Mouse (Mus musculus) stomach, postnatal 0 days (tissue): ENCODE measurements around the gene Immp2l. TPM values are rescaled to one million over a fixed set of nuclear protein-coding genes. Genes with fewer than 3 reads are reported as not detected.
A peak's percentile ranks its signal among the peaks of the same experiment; 100 is the strongest.

ENCODE experiments used
- ATAC-seq: fragments of 200-750 bp; cut with Nextera tagmentation; 2 replicates; pipeline ENCODE4 v1.8.0; 2017; ENCODE audit not compliant: low FRiP score, low TSS enrichment
- DNase-seq: peaks from one replicate; pipeline ENCODE4 v3.0.0-alpha.2; 2016; ENCODE audit warnings: low spot score
- H3K27ac ChIP-seq: fragments of 300-500 bp; sonication (generic); replicated peaks from 2 replicates; pipeline ENCODE4 v1.5.1; 2014; ENCODE audit warnings: mild to moderate bottlenecking, control low read depth
- H3K27me3 ChIP-seq: fragments of 300-500 bp; sonication (generic); 2 replicates; pipeline ENCODE4 v1.6.1; 2014; ENCODE audit warnings: low read length; ENCODE audit not compliant: control insufficient read depth, insufficient read depth
- H3K36me3 ChIP-seq: fragments of 300-500 bp; sonication (generic); 2 replicates; pipeline ENCODE4 v1.6.1; 2014; ENCODE audit warnings: low read length, mixed read lengths; ENCODE audit not compliant: control insufficient read depth, insufficient read depth
- H3K4me1 ChIP-seq: fragments of 300-500 bp; sonication (generic); replicated peaks from 2 replicates; pipeline ENCODE4 v1.6.1; 2014; ENCODE audit warnings: antibody characterized with exemption; ENCODE audit not compliant: control insufficient read depth, insufficient read depth
- H3K4me2 ChIP-seq: fragments of 300-500 bp; sonication (generic); replicated peaks from 2 replicates; pipeline ENCODE4 v1.6.1; 2014; ENCODE audit warnings: low read depth, mild to moderate bottlenecking, control low read depth, moderate library complexity
- H3K4me3 ChIP-seq: fragments of 300-500 bp; sonication (generic); 2 replicates; pipeline ENCODE4 v1.5.1; 2014; ENCODE audit warnings: low read depth, low read length, control low read depth
- H3K9ac ChIP-seq: fragments of 300-500 bp; sonication (generic); 2 replicates; pipeline ENCODE4 v1.6.1; 2014; ENCODE audit warnings: mild to moderate bottlenecking, low read length, control low read depth, mixed read lengths
- H3K9me3 ChIP-seq: fragments of 300-500 bp; sonication (generic); 2 replicates; pipeline ENCODE4 v1.6.1; 2016; ENCODE audit warnings: low read length; ENCODE audit not compliant: control insufficient read depth
- CTCF ChIP-seq: IDR thresholded peaks from 2 replicates; pipeline ENCODE4 v1.5.1; 2016; ENCODE audit warnings: antibody characterized with exemption, low read depth, mild to moderate bottlenecking, moderate library complexity
- EP300 ChIP-seq: optimal IDR thresholded peaks from 2 replicates; pipeline ENCODE3; 2016; ENCODE audit warnings: antibody characterized with exemption
- WGBS: fragments of 180-500 bp; shearing (Covaris S2); extraction: QIAGEN DNeasy Blood & Tissue Kit; methylation state at CpG from one replicate; pipeline ENCODE4 v1.1.7; 2014; 5-methylcytosine and 5-hydroxymethylcytosine counted together
- polyA plus RNA-seq: library from polyadenylated mRNA; unstranded; fragments of >200 nt; fragmentation: Nextera tagmentation; extraction: Ambion mirVana; gene quantifications from 2 replicates; pipeline ENCODE4 v1.2.1, GENCODE M21; 2015

The Immp2l gene
- polyA plus RNA-seq, 1 experiment from 2014 or later = 15.0 TPM

DNA sequence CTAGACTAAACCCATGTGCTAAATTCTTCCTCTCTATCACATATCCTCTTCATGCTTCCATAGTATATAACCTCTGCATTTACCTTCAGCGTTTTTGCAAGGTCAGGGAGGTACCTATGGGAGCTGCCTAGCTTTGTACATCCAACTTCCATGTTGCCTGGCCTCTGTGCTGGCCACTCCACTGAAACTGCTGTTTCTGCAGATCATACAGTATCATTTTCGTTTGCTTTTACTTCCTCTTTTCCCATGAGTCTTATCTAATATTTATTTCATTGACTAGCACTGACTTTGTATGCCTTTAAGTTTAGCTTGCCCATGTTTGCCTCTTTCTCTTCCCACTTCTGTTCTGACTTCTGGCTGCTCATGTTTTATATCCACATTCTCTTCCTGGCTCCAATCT lies 325.9 kb downstream of the Immp2l start:
- Histone ChIP-seq H3K9ac (no peak overlapping the region), H3K27me3 (no peaks in the 10 kb centered on the region), H3K27ac (no peak overlapping the region), H3K4me1 (no peaks in the 10 kb centered on the region), H3K4me2 (no peak overlapping the region), H3K4me3 (no peak overlapping the region), H3K9me3 (no peaks in the 10 kb centered on the region), H3K36me3 (no peaks in the 10 kb centered on the region)
- no peak for TF ChIP-seq CTCF
- TF ChIP-seq EP300 = no peak
- ATAC-seq (no peak), DNase-seq (no peak)
- WGBS = 57% methylated on average over 2 of the region's 2 CpGs

DNA sequence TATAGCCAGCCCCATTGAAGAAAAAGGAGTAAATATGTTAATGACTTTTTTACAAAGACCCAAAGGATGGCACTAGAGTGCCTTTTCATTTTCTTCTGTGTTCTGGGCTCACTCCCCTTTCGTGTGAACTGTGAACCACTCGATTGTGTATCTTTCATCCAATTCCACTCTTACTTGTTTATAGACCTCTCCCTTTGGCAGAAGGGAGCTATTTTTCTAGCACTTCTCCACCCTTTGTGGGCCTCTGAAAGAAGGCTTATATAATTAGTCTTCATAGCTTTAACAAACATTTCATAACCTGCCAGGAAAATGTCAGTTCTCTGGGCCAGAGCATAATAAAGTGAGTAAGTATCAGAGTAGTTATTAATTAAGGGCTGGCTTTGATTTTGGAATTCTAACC lies 327.4 kb downstream of the Immp2l start:
- WGBS = 23% methylated on average over 2 of the region's 2 CpGs
- H3K4me3 ChIP-seq = no peak overlapping the region

DNA sequence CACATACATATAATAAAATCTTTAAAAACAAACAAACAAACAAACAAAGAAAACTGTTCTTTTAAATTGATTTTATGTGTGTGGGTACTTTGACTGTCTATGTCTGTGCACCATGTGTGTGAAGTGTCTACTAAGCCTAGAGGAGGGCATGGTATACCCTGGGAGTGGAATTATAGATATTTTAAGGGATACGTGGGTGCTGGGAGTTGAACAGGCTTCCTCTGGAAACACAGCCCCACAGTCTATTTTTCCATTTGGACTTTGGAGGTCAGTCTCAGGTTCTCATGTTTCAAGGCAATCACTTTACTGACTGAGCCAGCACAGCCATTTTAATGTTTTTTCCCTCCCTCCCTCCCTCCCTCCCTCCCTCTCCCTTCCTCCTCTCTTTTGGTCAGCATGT lies 331.0 kb downstream of the Immp2l start:
- Histone ChIP-seq H3K36me3 (no peaks in the 10 kb centered on the region), H3K4me3 (no peak overlapping the region), H3K27me3 (no peaks in the 10 kb centered on the region), H3K9me3 (no peaks in the 10 kb centered on the region), H3K4me1 (no peaks in the 10 kb centered on the region), H3K4me2 (no peak overlapping the region), H3K9ac (no peak overlapping the region), H3K27ac (no peak overlapping the region)
- no peak for TF ChIP-seq EP300
- TF ChIP-seq CTCF = no peak
- DNase-seq (no peak), ATAC-seq (no peak)
- WGBS = 92% methylated on average over 1 of the region's 1 CpGs

More for the DNA sequence above, 327.4 kb downstream of the Immp2l start:
- TF ChIP-seq CTCF (no peak), EP300 (no peak)
- H3K4me1 ChIP-seq = no peaks in the 10 kb centered on the region
- no peaks in the 10 kb centered on the region for H3K9me3 ChIP-seq
- no peak overlapping the region for H3K9ac ChIP-seq
- no peak overlapping the region for H3K27ac ChIP-seq
- ATAC-seq = no peak
- H3K36me3 ChIP-seq = no peaks in the 10 kb centered on the region
- no peaks in the 10 kb centered on the region for H3K27me3 ChIP-seq
- DNase-seq = no peak
- no peak overlapping the region for H3K4me2 ChIP-seq

DNA sequence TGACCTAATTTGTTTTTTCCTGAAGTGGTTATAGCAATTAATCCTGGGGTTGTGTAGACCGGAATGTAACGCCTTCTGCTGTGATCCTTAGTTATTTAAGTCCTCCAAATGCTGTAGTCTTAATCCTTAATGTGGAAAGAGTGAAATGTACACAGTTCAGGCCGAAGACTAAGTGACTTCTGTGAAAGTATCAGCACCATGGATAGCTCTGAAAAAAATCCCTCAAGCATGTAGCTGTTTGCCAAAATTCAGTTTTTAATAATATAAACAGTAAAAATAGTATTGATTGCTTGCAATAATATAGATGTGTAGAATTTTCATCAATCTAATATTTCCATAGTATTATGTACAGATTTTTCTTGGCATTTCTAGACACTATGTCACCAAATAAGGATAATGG lies 332.1 kb downstream of the Immp2l start:
- TF ChIP-seq CTCF = no peak
- TF ChIP-seq EP300 = no peak
- H3K4me1 ChIP-seq = no peaks in the 10 kb centered on the region
- H3K4me3 ChIP-seq = no peak overlapping the region
- 34% methylated on average over 3 of the region's 3 CpGs for WGBS
- no peak overlapping the region for H3K4me2 ChIP-seq
- H3K9me3 ChIP-seq = no peaks in the 10 kb centered on the region
- H3K36me3 ChIP-seq = no peaks in the 10 kb centered on the region
- DNase-seq (no peak), ATAC-seq (no peak)
- no peaks in the 10 kb centered on the region for H3K27me3 ChIP-seq
- H3K9ac ChIP-seq = no peak overlapping the region
- H3K27ac ChIP-seq = no peak overlapping the region

DNA sequence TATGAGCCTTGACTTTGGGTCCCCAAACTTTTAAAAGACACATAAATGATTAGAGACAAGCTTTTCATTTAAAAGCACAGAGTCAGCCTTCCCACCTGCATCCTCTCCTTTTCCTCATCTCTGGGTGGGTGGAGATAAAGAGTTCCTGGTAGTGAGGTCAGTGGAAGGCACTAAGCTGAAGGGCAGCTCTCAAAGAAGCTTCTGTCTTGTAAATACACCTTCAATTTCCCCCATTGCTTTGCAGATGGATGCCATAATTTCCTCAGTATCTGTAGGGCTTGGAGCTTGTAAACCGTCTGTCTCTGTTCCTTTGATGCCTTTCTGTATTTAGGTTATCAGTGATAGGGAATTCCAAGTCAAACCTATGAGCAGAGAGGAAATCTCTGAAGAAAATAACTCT lies 362.8 kb downstream of the Immp2l start:
- TF ChIP-seq EP300 = no peak
- no peak for DNase-seq
- 66% methylated on average over 1 of the region's 1 CpGs for WGBS
- no peak overlapping the region for H3K9ac ChIP-seq
- ATAC-seq = no peak
- no peaks in the 10 kb centered on the region for H3K27me3 ChIP-seq
- no peak overlapping the region for H3K4me2 ChIP-seq
- no peaks in the 10 kb centered on the region for H3K9me3 ChIP-seq
- H3K27ac ChIP-seq = no peak overlapping the region
- no peak overlapping the region for H3K4me3 ChIP-seq
- no peaks in the 10 kb centered on the region for H3K36me3 ChIP-seq
- no peaks in the 10 kb centered on the region for H3K4me1 ChIP-seq

DNA sequence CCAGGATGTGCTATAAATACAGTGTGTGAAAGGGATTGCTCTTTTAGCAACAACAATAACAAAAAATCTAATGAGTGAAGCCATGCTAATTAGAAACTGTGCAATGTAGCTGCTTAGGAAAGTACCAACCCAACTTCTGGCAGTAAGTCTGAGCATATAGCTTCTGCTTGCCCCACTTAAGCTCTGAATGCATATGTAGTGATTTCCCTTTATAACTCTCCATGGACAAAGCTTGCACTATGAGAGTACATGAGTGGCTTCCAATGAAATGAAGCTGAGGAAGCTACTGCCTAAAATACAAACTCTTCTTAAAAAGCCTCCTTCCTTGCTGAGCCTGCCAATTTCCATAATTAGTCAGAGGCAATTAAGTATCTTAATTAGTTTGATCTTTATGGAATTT lies 370.3 kb downstream of the Immp2l start:
- no peak overlapping the region for H3K4me3 ChIP-seq
- H3K27ac ChIP-seq = no peak overlapping the region
- no peak overlapping the region for H3K4me2 ChIP-seq
- no peaks in the 10 kb centered on the region for H3K4me1 ChIP-seq
- H3K9ac ChIP-seq = no peak overlapping the region
- no peaks in the 10 kb centered on the region for H3K9me3 ChIP-seq
- ATAC-seq = no peak
- H3K27me3 ChIP-seq = no peaks in the 10 kb centered on the region
- TF ChIP-seq EP300 (no peak), CTCF (no peak)
- H3K36me3 ChIP-seq = no peaks in the 10 kb centered on the region
- no peak for DNase-seq

DNA sequence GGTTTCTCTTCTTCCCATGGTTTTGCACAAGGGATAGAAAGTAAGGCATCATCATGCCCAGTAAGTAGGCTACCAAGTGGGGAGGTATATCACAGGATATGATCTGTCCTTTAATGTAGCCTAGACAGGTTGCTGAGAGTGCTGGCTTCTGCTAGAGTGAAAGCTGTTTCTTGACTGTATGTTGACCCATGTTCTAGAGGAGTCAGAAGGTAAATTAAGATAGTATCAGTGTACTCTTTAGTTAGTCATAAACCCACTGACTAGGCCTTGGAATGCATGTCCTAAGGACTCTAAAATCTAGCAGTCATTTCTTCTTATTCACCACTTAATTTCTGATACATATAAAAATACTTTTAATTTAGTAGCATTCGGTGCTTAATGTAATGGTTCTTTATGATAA lies 377.2 kb downstream of the Immp2l start:
- WGBS = 100% methylated on average over 1 of the region's 1 CpGs
- Histone ChIP-seq H3K36me3 (no peaks in the 10 kb centered on the region), H3K4me2 (no peak overlapping the region), H3K27me3 (no peaks in the 10 kb centered on the region), H3K9ac (no peak overlapping the region), H3K27ac (no peak overlapping the region), H3K4me1 (no peaks in the 10 kb centered on the region), H3K9me3 (no peaks in the 10 kb centered on the region), H3K4me3 (no peak overlapping the region)
- TF ChIP-seq EP300 (no peak), CTCF (no peak)
- DNase-seq (no peak), ATAC-seq (peak; percentile 70)
